Mouse (Mus musculus) bone marrow, adult 2 months (tissue): ENCODE results near the gene Tirap.

Experiments
- CTCF ChIP-seq: fragments of 200-500 bp; IDR thresholded peaks from 2 replicates; pipeline ENCODE4 v1.5.1; 2011; ENCODE audit warnings: low read length, control low read depth; ENCODE audit not compliant: control insufficient read depth, insufficient read depth
- POLR2A ChIP-seq: fragments of 200-500 bp; IDR thresholded peaks from 2 replicates; pipeline ENCODE4 v1.6.1; 2011; ENCODE audit warnings: low read depth, mild to moderate bottlenecking, control low read depth, low read length, borderline replicate concordance; ENCODE audit not compliant: control insufficient read depth

DNA sequence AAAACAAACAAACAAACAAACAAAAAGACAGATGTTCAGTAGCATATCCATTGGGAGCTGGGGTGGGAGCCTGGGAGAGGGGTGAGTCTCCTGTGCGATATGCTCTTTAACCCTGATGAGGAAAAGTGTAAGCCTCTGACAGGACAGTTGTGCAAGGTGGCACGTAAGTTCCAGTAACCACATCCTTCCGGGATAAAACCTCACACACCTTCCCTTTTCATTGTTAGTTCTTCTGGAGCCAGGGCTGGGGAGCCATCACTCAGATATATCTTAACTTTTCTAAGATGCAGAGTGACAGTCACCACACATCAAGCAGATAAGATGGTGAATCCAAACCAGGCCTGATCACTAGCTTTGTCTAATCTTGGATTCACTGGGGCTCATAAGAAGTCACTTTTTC, 6.0 kb downstream of the Tirap start:
- no peak for TF ChIP-seq POLR2A
- no peak for TF ChIP-seq CTCF
